Mouse (Mus musculus) liver, adult 2 months (tissue): ENCODE data around the gene Fam163b. TPM values are rescaled to one million over a fixed set of nuclear protein-coding genes. Genes with fewer than 3 reads are reported as not detected.

Experiments
- DNase-seq: peaks from one replicate; pipeline ENCODE4 v3.0.0-alpha.2; 2011; ENCODE audit warnings: low read depth, low spot score; ENCODE audit errors: extremely low read depth
- H3K27ac ChIP-seq: fragments of 200-500 bp; replicated peaks from 2 replicates; pipeline ENCODE4 v1.5.1; 2012; ENCODE audit warnings: low read depth, mild to moderate bottlenecking, control low read depth, inconsistent platforms, low read length; ENCODE audit not compliant: insufficient read depth
- H3K27me3 ChIP-seq: fragments of 200-500 bp; 2 replicates; pipeline ENCODE4 v1.6.1; 2012; ENCODE audit warnings: mild to moderate bottlenecking, moderate library complexity, low read length, inconsistent platforms; ENCODE audit not compliant: control insufficient read depth, insufficient read depth
- H3K36me3 ChIP-seq: fragments of 200-500 bp; 2 replicates; pipeline ENCODE4 v1.6.1; 2012; ENCODE audit warnings: low read length, inconsistent platforms; ENCODE audit not compliant: control insufficient read depth, insufficient read depth
- H3K4me1 ChIP-seq: fragments of 200-500 bp; 2 replicates; pipeline ENCODE4 v1.6.1; 2011; ENCODE audit warnings: low read length; ENCODE audit not compliant: control insufficient read depth, insufficient read depth
- H3K4me3 ChIP-seq: fragments of 200-500 bp; 2 replicates; pipeline ENCODE4 v1.5.1; 2011; ENCODE audit warnings: low read depth, mild to moderate bottlenecking, control low read depth, low read length, moderate library complexity; ENCODE audit not compliant: insufficient read depth
- H3K79me2 ChIP-seq: fragments of 200-500 bp; 2 replicates; pipeline ENCODE4 v1.6.1; 2012; ENCODE audit warnings: inconsistent platforms, mild to moderate bottlenecking, low read length, moderate library complexity; ENCODE audit not compliant: control insufficient read depth, insufficient read depth
- H3K9ac ChIP-seq: fragments of 200-500 bp; 2 replicates; pipeline ENCODE4 v1.6.1; 2012; ENCODE audit warnings: low read depth, mild to moderate bottlenecking, control low read depth, inconsistent platforms, low read length
- CTCF ChIP-seq: fragments of 200-500 bp; IDR thresholded peaks from 2 replicates; pipeline ENCODE4 v1.5.1; 2011; ENCODE audit warnings: low read depth, low read length, control low read depth
- POLR2A ChIP-seq: fragments of 200-500 bp; IDR thresholded peaks from 2 replicates; pipeline ENCODE4 v1.6.1; 2011; ENCODE audit warnings: low read length, control low read depth; ENCODE audit not compliant: insufficient read depth; ENCODE audit errors: extremely low read depth
- WGBS: fragments of 180-500 bp; shearing (Covaris S2); methylation state at CpG from one replicate; pipeline ENCODE4 v1.1.7; 2018; 5-methylcytosine and 5-hydroxymethylcytosine counted together
- polyA plus RNA-seq: library from polyadenylated mRNA; depleted of rRNA; stranded (reverse); fragments of >200 nt; gene quantifications from 2 replicates; pipeline ENCODE4 v1.2.3, GENCODE M21; 2012; rRNA removed
- total RNA-seq: library from RNA; depleted of rRNA; stranded (reverse); fragments of >200 nt; gene quantifications from 2 replicates; pipeline ENCODE4 v1.2.3, GENCODE M21; 2014; rRNA removed

The Fam163b gene
- total RNA-seq = not detected in 2 replicates
- not detected in 2 replicates for polyA plus RNA-seq

- Histone ChIP-seq H3K27me3 (peaks cover 2% of the 10 kb centered on the region; the same call in 1 of the 2 replicates), H3K27ac (no peak within 1 kb of the TSS), H3K4me1 (no peaks in the 10 kb centered on the region), H3K36me3 (no peaks in the 10 kb centered on the region), H3K79me2 (no peaks in the 10 kb centered on the region), H3K9ac (no peak within 1 kb of the TSS), H3K4me3 (no peak within 1 kb of the TSS)
- TF ChIP-seq POLR2A (no peak), CTCF (no peak)
- WGBS = 3% methylated on average over 62 of the region's 62 CpGs
- peak; percentile 13 for DNase-seq
Observed at GRCm38 (mm10) chr2:27141950-27142693, at the start of gene Fam163b. TSS of gene Fam163b (minus strand) at chr2:27142491.

- 88% methylated on average over 4 of the region's 4 CpGs for WGBS
- no peaks in the 10 kb centered on the region for H3K79me2 ChIP-seq
- H3K27ac ChIP-seq = no peak overlapping the region
- no peaks in the 10 kb centered on the region for H3K4me1 ChIP-seq
- no peak overlapping the region for H3K9ac ChIP-seq
- H3K4me3 ChIP-seq = no peak overlapping the region
- TF ChIP-seq POLR2A (no peak), CTCF (no peak)
- no peak for DNase-seq
- peaks cover 33% of the 10 kb centered on the region for H3K36me3 ChIP-seq
- H3K27me3 ChIP-seq = no peaks in the 10 kb centered on the region
Observed at GRCm38 (mm10) chr2:27189994-27190393, 47.7 kb upstream of the Fam163b start.

- no peak overlapping the region for H3K27ac ChIP-seq
- WGBS = 67% methylated on average over 6 of the region's 6 CpGs
Observed at GRCm38 (mm10) chr2:27187531-27187930, 45.2 kb upstream of the Fam163b start.

GRCm38 (mm10) chr2:27183734-27184133 is 41.4 kb upstream of the Fam163b start:
- no peaks in the 10 kb centered on the region for H3K27me3 ChIP-seq
- H3K4me3 ChIP-seq = no peak overlapping the region
- H3K36me3 ChIP-seq = peaks cover 2% of the 10 kb centered on the region; the same call in 1 of the 2 replicates
- DNase-seq = no peak
- H3K4me1 ChIP-seq = no peaks in the 10 kb centered on the region
- H3K79me2 ChIP-seq = no peaks in the 10 kb centered on the region
- no peak for TF ChIP-seq POLR2A
- no peak for TF ChIP-seq CTCF
- no peak overlapping the region for H3K9ac ChIP-seq
- no peak overlapping the region for H3K27ac ChIP-seq
- WGBS = 87% methylated on average over 12 of the region's 12 CpGs

More at GRCm38 (mm10) chr2:27187531-27187930, 45.2 kb upstream of the Fam163b start:
- TF ChIP-seq POLR2A (no peak), CTCF (no peak)
- Histone ChIP-seq H3K4me3 (no peak overlapping the region), H3K36me3 (peaks cover 18% of the 10 kb centered on the region; the same call in 1 of the 2 replicates), H3K4me1 (no peaks in the 10 kb centered on the region), H3K27me3 (no peaks in the 10 kb centered on the region), H3K79me2 (no peaks in the 10 kb centered on the region), H3K9ac (no peak overlapping the region)
- peak; percentile 28 for DNase-seq

GRCm38 (mm10) chr2:27181907-27182306 is 39.6 kb upstream of the Fam163b start:
- Histone ChIP-seq H3K4me1 (no peaks in the 10 kb centered on the region), H3K9ac (no peak overlapping the region), H3K4me3 (no peak overlapping the region), H3K79me2 (no peaks in the 10 kb centered on the region), H3K27me3 (no peaks in the 10 kb centered on the region), H3K36me3 (no peaks in the 10 kb centered on the region), H3K27ac (no peak overlapping the region)
- WGBS = 70% methylated on average over 4 of the region's 4 CpGs
- no peak for DNase-seq
- TF ChIP-seq CTCF (no peak), POLR2A (no peak)

- H3K9ac ChIP-seq = no peak overlapping the region
- no peaks in the 10 kb centered on the region for H3K36me3 ChIP-seq
- H3K27ac ChIP-seq = no peak overlapping the region
- H3K27me3 ChIP-seq = no peaks in the 10 kb centered on the region
- TF ChIP-seq POLR2A = no peak
- TF ChIP-seq CTCF = no peak
- WGBS = 81% methylated on average over 8 of the region's 8 CpGs
- H3K4me3 ChIP-seq = no peak overlapping the region
- no peaks in the 10 kb centered on the region for H3K4me1 ChIP-seq
- no peak for DNase-seq
- no peaks in the 10 kb centered on the region for H3K79me2 ChIP-seq
Observed at GRCm38 (mm10) chr2:27179101-27179500, 36.8 kb upstream of the Fam163b start.
